Mouse (Mus musculus) kidney, adult 10 weeks (tissue): ENCODE data around the gene Srsf11. TPM values are rescaled to one million over a fixed set of nuclear protein-coding genes. Genes with fewer than 3 reads are reported as not detected.

Experiments
- polyA plus RNA-seq: library from polyadenylated mRNA; stranded (reverse); fragments of 350-450 nt; fragmentation: Illumina TruSeq; extraction: RNeasy Lipid Tissue Mini Kit (QIAGEN cat#74804); gene quantifications from one replicate; pipeline ENCODE4 v1.2.3, GENCODE M21; 2014; ENCODE audit warnings: low read depth, low replicate concordance

The Srsf11 gene
- 191 TPM for polyA plus RNA-seq

GRCm38 (mm10) chr3:158036329-158036988, at the start of gene Srsf11, which contains the start of gene Lrrc40:
Gene Srsf11, minus strand, starts transcription at chr3:158036639.
Gene Lrrc40, plus strand, starts transcription at chr3:158036662.

Other genes with a start within 250 kb of the Srsf11 start
- gene Cth, start 111.6 kb downstream of the Srsf11 start, polyA plus RNA-seq: 390 TPM
- gene Ankrd13c, start 89.4 kb downstream of the Srsf11 start, polyA plus RNA-seq: 513 TPM
- 58.4 TPM for gene Lrrc40, start within 50 bp of the Srsf11 start, polyA plus RNA-seq